Mouse (Mus musculus): ENCODE data around the gene Olfr1415. TPM values are rescaled to one million over a fixed set of nuclear protein-coding genes. Genes with fewer than 3 reads are reported as not detected.

Olfr1415 gene
- total and polyA plus RNA-seq, 2 experiments from 2014 or later = not detected

DNA sequence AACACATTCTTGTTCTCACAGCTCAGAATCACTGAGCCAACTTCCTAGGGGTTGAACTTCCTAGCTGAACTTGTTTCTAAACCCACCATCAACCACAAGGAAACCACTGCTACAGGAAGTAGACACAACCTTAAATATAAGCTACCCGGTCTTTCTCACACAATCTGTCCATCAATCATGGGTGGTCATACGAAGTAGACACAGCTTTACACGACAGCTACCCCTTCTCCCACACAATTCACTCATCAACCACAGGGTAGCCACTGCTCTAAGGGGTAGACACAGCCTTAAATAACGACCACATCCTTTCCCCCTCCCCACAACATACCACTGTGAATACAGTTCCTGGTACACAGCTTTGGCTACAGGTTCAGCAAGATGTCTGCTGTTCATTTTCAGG is 27.0 kb downstream of the Olfr1415 start:
- Histone ChIP-seq H3K36me3 (ENCODE audit: insufficient read depth, low read length) (peaks cover 61% of the 10 kb centered on the region), H3K27me3 (ENCODE audit: insufficient read depth, low read length) (no peaks in the 10 kb centered on the region), H3K4me3 (ENCODE audit: low read depth, low read length) (no peak overlapping the region), H3K9ac (replicated peaks; ENCODE audit: low read length, poor library complexity, severe bottlenecking) (no peak overlapping the region), H3K4me2 (ENCODE audit: low read depth, low read length, poor library complexity, severe bottlenecking) (no peak overlapping the region), H3K27ac (ENCODE audit: low read depth, low read length) (no peak overlapping the region), H3K4me1 (ENCODE audit: insufficient read depth, low read length) (peaks cover 2% of the 10 kb centered on the region; the same call in 1 of the 2 replicates), H3K9me3 (ENCODE audit: low read length) (no peaks in the 10 kb centered on the region)
- DNase-seq (ENCODE audit: low spot score) = no peak
- ATAC-seq (ENCODE audit: low FRiP score) = no peak
- no peak for TF ChIP-seq CTCF (IDR thresholded peaks at IDR 0.05)
- WGBS = 93% methylated on average over 4 of the region's 4 CpGs

DNA sequence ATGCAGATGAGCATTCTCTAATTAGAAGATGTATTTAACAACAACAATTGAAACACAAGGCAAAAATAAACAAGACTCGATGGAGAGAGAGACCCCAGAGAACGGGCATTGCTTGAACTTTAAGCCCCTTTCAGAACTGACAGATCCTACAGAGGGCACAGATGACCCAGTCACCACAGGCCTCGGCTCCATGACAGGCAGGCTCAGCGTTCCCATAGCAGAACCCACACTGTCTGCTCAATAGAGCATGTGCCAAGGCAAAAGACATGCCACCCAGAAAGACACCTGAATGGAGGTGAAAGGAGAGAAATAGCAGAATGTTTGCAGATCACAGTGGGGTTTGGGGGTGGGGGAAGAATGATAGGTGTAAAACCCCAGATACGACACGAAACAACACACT is 37.5 kb downstream of the Olfr1415 start:
- H3K27ac ChIP-seq (ENCODE audit: low read depth, low read length) = no peak overlapping the region
- no peak for ATAC-seq (ENCODE audit: low FRiP score)
- no peaks in the 10 kb centered on the region for H3K9me3 ChIP-seq (ENCODE audit: low read length)
- H3K4me2 ChIP-seq (ENCODE audit: low read depth, low read length, poor library complexity, severe bottlenecking) = no peak overlapping the region
- TF ChIP-seq CTCF (IDR thresholded peaks at IDR 0.05) = no peak
- no peak overlapping the region for H3K9ac ChIP-seq (replicated peaks; ENCODE audit: low read length, poor library complexity, severe bottlenecking)
- WGBS = 94% methylated on average over 6 of the region's 6 CpGs
- H3K4me3 ChIP-seq (ENCODE audit: low read depth, low read length) = no peak overlapping the region
- no peaks in the 10 kb centered on the region for H3K4me1 ChIP-seq (ENCODE audit: insufficient read depth, low read length)
- H3K27me3 ChIP-seq (ENCODE audit: insufficient read depth, low read length) = no peaks in the 10 kb centered on the region
- H3K36me3 ChIP-seq (ENCODE audit: insufficient read depth, low read length) = peaks cover 63% of the 10 kb centered on the region
- no peak for DNase-seq (ENCODE audit: low spot score)

DNA sequence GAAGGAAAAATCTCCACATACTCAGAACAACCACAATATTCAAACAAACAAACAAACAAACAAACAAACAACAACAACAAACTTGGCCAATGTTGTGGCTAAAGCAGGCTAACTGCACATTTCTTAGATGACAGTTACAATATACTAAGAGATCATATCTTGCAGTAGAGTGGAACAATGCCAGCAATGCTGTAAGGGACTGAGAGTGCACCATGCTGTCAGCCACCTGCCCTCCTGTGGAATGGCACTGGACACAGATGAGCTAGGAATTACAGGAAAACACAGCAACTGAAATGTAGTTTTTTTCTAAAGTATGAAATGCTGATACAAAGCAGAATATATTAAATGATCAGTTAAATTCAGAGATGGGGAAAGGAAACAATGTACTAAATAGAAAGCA is 38.1 kb downstream of the Olfr1415 start:
- TF ChIP-seq CTCF (IDR thresholded peaks at IDR 0.05) = no peak
- no peaks in the 10 kb centered on the region for H3K9me3 ChIP-seq (ENCODE audit: low read length)
- no peak overlapping the region for H3K4me2 ChIP-seq (ENCODE audit: low read depth, low read length, poor library complexity, severe bottlenecking)
- no peak for DNase-seq (ENCODE audit: low spot score)
- no peak for ATAC-seq (ENCODE audit: low FRiP score)
- peaks cover 59% of the 10 kb centered on the region for H3K36me3 ChIP-seq (ENCODE audit: insufficient read depth, low read length)
- H3K27ac ChIP-seq (ENCODE audit: low read depth, low read length) = no peak overlapping the region
- no peak overlapping the region for H3K4me3 ChIP-seq (ENCODE audit: low read depth, low read length)
- no peak overlapping the region for H3K9ac ChIP-seq (replicated peaks; ENCODE audit: low read length, poor library complexity, severe bottlenecking)
- no peaks in the 10 kb centered on the region for H3K27me3 ChIP-seq (ENCODE audit: insufficient read depth, low read length)
- H3K4me1 ChIP-seq (ENCODE audit: insufficient read depth, low read length) = no peaks in the 10 kb centered on the region

DNA sequence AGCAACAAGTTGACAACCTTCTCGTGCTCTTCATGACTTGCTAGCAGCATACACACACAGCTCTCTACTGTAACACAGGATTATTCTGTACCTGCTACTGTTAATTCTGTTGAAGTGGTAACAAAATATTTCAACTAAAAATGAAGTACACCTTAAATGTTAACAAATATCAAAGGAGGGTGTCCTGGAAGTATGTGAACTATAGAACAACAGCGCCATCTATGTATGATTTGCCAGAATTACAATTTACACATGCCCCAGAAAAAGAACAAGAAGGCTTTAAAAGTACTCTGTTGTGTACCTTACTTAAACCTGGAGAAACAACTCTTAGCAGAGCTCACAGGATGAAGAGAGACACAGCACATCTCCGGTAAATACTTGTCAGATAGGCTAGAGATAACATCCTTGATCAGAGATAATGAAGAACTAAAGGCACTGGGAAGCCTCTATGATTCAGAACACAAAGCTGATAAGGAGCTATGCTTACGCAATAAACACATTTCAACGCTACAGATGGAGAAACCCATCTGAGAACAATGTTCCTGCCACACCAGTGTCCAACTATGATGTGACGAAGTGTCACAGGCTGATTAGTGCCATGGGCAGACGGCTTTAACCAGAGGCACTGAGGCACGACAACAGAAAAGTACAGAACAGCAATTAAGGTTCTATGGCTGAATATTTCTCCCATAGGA is 42.0 kb downstream of the Olfr1415 start:
- Histone ChIP-seq H3K9me3 (ENCODE audit: low read length) (no peaks in the 10 kb centered on the region), H3K9ac (replicated peaks; ENCODE audit: low read length, poor library complexity, severe bottlenecking) (no peak overlapping the region), H3K4me3 (ENCODE audit: low read depth, low read length) (no peak overlapping the region), H3K4me1 (ENCODE audit: insufficient read depth, low read length) (no peaks in the 10 kb centered on the region), H3K36me3 (ENCODE audit: insufficient read depth, low read length) (peaks cover 57% of the 10 kb centered on the region), H3K4me2 (ENCODE audit: low read depth, low read length, poor library complexity, severe bottlenecking) (no peak overlapping the region), H3K27ac (ENCODE audit: low read depth, low read length) (no peak overlapping the region), H3K27me3 (ENCODE audit: insufficient read depth, low read length) (no peaks in the 10 kb centered on the region)
- DNase-seq (ENCODE audit: low spot score) = peak; percentile 53
- ATAC-seq (ENCODE audit: low FRiP score) = no peak
- WGBS = 76% methylated on average over 8 of the region's 8 CpGs
- peak; percentile 84 for TF ChIP-seq CTCF (IDR thresholded peaks at IDR 0.05)

GRCm38 (mm10) chr1:92448293-92448692 is 47.6 kb downstream of the Olfr1415 start:
- DNase-seq (ENCODE audit: low spot score) (no peak), ATAC-seq (ENCODE audit: low FRiP score) (no peak)
- no peak overlapping the region for H3K9ac ChIP-seq (replicated peaks; ENCODE audit: low read length, poor library complexity, severe bottlenecking)
- H3K27me3 ChIP-seq (ENCODE audit: insufficient read depth, low read length) = no peaks in the 10 kb centered on the region
- H3K4me2 ChIP-seq (ENCODE audit: low read depth, low read length, poor library complexity, severe bottlenecking) = no peak overlapping the region
- H3K4me3 ChIP-seq (ENCODE audit: low read depth, low read length) = no peak overlapping the region
- H3K9me3 ChIP-seq (ENCODE audit: low read length) = no peaks in the 10 kb centered on the region
- TF ChIP-seq CTCF (IDR thresholded peaks at IDR 0.05) = no peak
- no peaks in the 10 kb centered on the region for H3K4me1 ChIP-seq (ENCODE audit: insufficient read depth, low read length)
- H3K36me3 ChIP-seq (ENCODE audit: insufficient read depth, low read length) = peaks cover 63% of the 10 kb centered on the region
- WGBS = 85% methylated on average over 3 of the region's 3 CpGs
- H3K27ac ChIP-seq (ENCODE audit: low read depth, low read length) = no peak overlapping the region

DNA sequence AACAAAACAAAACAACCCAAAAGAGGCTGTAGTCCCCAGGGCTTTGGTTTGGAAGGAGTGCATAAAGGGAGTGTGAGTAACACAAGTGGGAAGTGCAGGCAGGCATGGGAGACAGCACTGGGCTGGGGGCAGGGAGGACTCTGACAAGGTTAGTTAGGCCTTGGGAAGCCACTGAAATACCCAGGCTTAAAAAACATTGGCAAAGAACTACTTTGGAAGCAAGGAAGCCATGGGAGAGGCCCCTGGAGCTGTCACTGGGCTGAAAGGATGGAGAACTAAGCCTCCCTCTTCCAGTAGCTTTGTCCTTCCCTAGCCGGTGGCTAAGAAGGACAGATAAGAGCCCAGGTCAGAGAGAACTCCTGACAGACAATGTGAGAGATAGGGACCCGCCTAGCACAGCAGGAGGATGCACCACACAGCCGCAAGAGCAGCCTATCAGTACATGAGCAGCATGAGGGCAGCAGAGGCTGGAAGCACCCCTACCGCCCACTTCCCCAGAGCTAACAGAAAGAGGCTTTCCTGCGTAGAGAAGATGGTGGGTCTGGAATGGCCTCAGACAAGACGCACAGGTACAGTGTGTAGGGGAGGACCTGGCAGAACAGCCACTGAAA is 54.3 kb downstream of the Olfr1415 start:
- no peak for ATAC-seq (ENCODE audit: low FRiP score)
- no peak for TF ChIP-seq CTCF (IDR thresholded peaks at IDR 0.05)
- H3K4me3 ChIP-seq (ENCODE audit: low read depth, low read length) = no peak overlapping the region
- no peak overlapping the region for H3K27ac ChIP-seq (ENCODE audit: low read depth, low read length)
- H3K4me2 ChIP-seq (ENCODE audit: low read depth, low read length, poor library complexity, severe bottlenecking) = no peak overlapping the region
- H3K4me1 ChIP-seq (ENCODE audit: insufficient read depth, low read length) = no peaks in the 10 kb centered on the region
- no peaks in the 10 kb centered on the region for H3K9me3 ChIP-seq (ENCODE audit: low read length)
- no peak for DNase-seq (ENCODE audit: low spot score)
- H3K36me3 ChIP-seq (ENCODE audit: insufficient read depth, low read length) = peaks cover 48% of the 10 kb centered on the region
- H3K27me3 ChIP-seq (ENCODE audit: insufficient read depth, low read length) = no peaks in the 10 kb centered on the region
- WGBS = 67% methylated on average over 6 of the region's 6 CpGs
- H3K9ac ChIP-seq (replicated peaks; ENCODE audit: low read length, poor library complexity, severe bottlenecking) = no peak overlapping the region

All from midbrain, postnatal 0 days (tissue).